Mouse (Mus musculus) small intestine, adult 2 months (tissue): ENCODE results near the gene Asl.

Experiments used
- CTCF ChIP-seq: fragments of 200-500 bp; IDR thresholded peaks from 2 replicates; pipeline ENCODE4 v1.5.1; 2012; ENCODE audit warnings: low read depth, mild to moderate bottlenecking, control low read depth, inconsistent platforms, low read length, moderate library complexity, mixed read lengths; ENCODE audit not compliant: insufficient replicate concordance, insufficient read length; ENCODE audit errors: extremely low read depth
- POLR2A ChIP-seq: fragments of 200-500 bp; IDR thresholded peaks from 2 replicates; pipeline ENCODE4 v1.6.1; 2012; ENCODE audit warnings: low read depth, mild to moderate bottlenecking, control low read depth, inconsistent platforms, low read length, moderate library complexity

DNA sequence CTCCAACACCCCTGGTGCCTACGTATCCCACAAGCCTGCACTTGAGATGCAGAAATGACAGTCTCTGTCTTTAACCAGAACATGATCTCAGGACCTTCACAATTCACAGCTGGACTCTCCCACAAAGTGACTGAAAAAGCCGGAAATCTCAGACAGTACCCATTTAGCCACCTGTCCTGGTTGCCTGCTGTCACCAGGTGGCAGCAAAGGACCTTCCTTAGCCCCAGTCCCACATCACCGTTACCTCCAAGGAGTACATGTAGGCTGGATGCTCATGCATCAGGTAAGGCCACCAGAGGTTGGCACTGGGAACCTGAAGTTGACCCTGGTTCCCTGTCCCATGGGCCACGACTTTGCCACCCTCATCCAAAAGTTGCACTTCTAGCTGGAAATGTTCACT, 29.9 kb downstream of the Asl start:
- TF ChIP-seq POLR2A: no peak
- peak; percentile 84; the same call in 1 of the 2 replicates for TF ChIP-seq CTCF
